Mouse (Mus musculus): ENCODE data around the gene Pafah1b3.
"Not testable (repeated sequence)": the region's sequence is repeated elsewhere in the genome, so short reads cannot be mapped to it uniquely, and the experiment has no call there.

Gene Pafah1b3

DNA sequence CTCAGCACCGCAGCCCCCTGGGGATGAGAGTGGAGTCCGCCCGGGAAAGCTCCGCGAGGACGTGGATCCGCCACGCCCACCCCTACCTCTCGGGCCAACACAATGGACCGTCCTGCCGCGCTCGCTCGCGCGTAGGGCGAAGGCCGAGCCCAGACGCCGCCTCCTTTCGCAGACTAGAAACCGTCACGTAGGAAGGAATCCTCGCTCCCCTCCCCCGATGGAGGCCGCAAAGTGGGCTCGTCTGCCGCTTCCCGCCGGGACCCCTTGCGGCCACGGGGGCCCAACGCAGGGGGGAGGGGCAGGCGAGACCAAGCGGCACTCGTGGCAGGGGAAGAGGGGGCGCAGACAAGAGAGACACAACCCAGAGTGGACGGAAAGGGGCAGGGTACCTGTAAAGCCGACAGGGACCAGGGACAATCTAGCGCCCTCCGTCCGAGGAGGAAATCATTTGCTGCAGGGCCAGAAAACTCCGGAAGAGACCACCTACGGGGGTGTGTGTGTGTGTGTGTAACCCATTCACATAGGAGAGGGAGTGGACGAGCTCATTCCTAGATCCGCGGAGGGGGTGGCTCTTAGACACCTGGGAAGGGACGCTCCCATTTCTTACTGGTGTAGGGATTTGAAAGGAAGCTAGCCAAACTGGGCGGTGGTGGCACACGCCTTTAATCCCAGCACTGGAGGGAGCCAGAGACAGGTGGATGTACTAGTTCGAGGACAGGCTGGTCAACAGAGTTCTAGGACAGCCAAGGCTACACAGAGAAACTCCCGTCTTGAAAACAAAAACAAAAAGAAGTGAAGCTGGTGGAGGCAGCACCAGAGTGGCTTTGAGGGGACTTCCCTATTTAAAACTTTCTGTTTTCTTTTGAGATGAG, at the start of gene Pafah1b3:
Gene Pafah1b3, minus strand, starts transcription at position 533 of the 872 bp plus-strand sequence.
- peak; percentile 74 for DNase-seq (ENCODE audit: low read depth, low spot score)

DNA sequence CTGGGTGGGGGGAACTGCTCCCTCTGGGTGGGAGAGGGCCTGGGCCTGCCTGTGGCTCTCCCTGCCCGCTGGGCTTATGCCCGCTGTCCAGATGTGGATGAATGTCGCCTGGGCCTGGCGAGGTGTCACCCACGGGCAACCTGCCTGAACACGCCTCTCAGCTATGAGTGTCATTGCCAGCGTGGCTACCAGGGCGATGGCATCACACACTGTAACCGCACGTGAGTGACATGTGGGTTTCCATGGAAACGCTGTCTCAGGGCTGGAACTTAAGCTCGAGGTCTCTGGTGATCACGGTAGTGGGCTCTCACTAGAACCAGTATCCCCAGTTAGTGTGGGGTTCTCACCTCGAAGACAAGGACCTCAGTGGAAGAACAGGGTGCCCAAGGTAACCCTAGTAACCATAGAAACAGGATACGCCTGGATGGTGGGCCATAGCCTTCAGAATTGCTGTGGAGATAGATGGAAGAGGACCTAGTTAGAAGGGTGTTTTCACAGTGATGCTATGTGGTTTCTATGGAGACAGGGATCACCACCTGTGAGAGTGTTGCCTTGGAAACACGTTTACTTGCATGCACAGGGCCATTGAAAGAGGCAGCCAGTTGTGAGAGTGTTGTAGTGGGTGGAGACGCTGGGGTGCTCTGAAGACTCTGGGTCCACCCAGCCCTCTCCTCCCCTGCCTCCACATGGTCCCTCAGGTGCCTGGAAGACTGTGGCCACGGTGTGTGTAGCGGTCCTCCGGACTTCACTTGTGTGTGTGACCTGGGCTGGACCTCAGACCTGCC, 43.4 kb upstream of the Pafah1b3 start:
- DNase-seq (ENCODE audit: low read depth, low spot score): no peak

DNA sequence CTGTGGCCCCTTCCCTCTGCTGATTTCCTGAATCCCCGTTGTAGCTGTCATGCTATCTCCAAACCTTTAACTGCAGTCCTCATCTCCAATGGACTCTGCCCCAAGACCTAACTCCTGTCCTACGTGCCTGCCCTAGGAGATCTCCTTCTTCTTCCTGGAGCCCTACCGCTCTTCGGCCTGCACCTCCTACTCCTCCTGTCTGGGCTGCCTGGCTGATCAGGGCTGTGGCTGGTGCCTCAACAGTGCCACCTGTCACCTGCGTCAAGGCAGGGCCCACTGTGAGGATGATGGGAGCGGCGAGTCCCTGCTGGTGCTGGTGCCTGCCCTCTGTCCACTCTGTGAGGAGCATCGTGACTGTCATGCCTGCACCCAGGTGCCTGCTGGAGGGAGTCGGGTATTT, 41.5 kb upstream of the Pafah1b3 start:
- no peak for DNase-seq (ENCODE audit: low read depth, low spot score)

DNA sequence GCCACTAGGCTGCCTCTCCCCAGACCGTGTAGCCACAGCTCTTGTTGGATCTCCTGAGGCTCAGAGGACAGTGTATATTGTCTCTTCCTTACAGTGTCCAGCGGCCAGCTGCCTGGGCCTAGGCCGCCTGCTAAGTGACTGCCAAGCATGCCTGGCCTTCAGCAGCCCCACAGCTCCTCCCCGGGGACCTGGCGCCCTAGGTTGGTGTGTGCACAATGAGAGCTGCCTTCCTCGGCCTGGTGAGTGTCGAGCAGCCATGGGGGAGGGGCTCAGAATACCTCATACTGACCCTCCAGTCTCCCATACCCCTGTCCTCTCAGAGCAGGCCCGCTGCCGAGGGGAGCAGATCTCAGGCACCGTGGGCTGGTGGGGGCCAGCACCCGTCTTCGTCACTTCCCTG, 36.7 kb upstream of the Pafah1b3 start:
- DNase-seq (ENCODE audit: low read depth, low spot score): no peak

DNA sequence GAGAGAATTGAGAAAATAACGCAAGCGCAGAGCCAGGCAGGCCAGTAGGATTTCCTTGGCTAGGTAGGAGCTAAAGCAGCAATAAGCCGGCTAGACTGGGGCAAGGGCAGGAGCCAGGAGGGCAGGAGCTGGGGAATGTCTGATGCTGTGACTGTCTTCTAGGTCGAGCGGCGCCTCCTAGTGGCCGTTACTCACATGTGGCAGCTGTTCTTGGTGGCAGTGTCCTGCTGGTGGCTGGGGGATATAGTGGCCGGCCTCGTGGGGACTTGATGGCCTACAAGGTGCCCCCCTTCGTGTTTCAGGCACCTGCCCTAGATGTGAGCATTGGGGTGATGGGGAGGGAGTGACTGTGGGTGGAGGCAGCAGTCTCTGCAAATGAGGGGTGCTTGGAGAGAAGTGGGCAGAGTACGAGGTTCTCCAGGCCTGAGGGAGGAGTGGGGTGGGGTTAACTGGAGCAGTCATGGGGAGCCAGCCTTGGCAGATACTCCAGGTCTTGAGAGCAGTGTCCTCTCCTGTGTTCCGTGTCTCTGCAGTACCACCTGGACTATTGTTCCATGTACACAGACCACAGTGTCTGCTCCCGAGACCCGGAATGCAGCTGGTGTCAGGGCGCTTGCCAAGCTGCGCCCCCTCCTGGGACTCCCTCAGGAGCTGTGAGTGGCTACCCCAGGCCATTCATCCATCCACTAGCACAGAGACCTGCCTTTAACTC, 36.0 kb upstream of the Pafah1b3 start:
- peak; percentile 88 for DNase-seq (ENCODE audit: low read depth, low spot score)

DNA sequence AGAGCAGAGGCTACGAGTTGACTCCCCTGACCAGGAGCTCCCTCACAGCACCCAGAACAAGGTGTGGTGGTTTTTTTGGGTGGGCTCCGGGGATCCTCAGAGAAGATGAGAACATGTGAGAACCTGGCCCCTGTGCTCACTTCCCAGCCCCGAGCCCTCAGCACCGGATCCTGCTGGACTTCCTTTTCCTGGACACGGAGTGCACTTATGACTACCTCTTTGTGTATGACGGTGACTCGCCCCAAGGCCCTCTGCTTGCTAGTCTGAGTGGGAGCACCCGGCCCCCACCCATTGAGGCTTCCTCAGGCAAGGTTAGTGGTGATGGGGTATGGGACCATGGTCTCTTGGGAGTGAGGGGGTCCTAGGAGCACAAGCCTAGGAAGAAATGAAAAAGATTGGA, 28.4 kb upstream of the Pafah1b3 start:
- no peak for DNase-seq (ENCODE audit: low read depth, low spot score)

DNA sequence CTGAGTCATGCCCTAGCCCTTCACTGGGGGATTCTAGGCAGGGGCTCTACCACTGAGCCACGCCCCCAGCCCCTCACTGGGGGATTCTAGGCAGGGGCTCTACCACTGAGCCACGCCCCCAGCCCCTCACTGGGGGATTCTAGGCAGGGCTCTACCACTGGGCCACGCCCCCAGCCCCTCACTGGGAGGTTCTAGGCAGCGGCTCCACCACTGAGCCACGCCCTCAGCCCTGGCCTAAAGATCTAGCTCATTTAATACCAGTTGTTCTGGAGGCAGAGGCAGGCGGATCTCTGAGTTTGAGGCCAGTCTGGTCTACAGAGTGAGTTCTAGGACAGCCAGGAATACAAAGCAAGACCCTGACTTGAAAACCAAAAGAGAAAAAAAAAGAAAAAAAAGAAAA, 27.6 kb upstream of the Pafah1b3 start:
- DNase-seq (ENCODE audit: low read depth, low spot score): not testable (repeated sequence)

DNA sequence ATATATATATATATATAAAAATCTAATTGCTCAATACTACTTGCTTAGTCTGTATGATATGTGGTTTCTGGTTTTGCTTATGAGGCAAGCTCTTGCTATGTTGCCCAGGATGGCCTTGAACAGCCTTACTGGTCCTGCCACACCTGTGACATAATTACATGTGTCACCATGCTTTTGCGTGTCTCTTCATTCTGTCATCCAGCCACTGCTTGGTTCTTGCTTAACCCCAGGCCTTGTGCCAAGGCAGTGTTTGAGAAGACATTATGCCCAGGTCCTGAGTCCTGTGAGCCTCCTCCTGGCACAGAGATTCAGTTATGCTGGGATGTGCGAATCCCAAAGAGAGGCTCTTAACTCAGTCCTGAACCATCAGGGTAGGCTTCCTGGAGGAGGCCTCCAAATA, 25.4 kb upstream of the Pafah1b3 start:
- no peak for DNase-seq (ENCODE audit: low read depth, low spot score)

DNA sequence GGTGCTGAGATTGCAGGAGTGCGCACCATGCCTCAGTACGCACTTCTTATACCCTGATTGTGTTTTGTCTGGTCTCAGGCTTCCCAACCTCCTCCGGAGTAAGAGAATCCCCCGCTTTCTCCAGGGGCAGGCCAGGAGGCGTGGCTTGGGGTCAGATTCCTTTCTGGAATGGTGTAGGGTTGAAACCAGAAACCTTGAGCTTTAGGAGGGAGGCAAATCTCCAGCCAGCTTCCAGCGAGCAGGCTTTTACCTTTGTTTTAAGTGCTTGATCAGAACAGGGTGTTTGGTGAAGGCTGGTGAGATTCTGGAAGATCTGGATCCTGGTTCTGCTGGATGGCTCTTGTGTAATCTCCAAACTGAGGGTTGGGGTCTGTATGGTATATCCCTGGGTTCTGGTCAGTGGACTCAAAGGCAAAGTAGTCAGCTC, 24.3 kb upstream of the Pafah1b3 start:
- DNase-seq (ENCODE audit: low read depth, low spot score): no peak

DNA sequence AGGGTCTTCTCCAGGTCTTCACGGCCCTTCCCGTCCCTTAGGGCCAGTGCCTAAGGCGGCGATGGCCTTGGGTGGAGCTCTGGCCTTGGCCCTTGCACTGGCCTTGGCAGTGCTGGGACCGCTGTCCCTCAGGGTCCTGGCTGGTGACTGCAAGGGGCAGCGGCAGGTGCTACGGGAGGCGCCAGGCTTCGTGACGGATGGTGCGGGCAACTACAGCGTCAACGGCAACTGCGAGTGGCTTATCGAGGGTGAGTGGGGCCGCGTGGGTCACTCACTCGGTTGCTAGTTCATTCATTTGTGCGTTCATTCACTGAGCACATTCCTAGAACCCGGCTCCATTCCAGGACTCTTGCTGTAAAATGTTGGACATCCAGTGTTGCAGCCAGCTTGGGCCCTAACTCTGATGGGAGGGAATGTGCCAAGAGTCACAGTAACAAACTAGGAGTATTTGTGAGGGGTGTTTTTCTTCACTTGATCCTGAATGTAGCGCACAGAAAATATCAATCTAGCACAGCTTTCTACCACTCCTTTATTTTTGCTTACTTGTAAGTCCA, 19.7 kb upstream of the Pafah1b3 start:
- no peak for DNase-seq (ENCODE audit: low read depth, low spot score)

DNA sequence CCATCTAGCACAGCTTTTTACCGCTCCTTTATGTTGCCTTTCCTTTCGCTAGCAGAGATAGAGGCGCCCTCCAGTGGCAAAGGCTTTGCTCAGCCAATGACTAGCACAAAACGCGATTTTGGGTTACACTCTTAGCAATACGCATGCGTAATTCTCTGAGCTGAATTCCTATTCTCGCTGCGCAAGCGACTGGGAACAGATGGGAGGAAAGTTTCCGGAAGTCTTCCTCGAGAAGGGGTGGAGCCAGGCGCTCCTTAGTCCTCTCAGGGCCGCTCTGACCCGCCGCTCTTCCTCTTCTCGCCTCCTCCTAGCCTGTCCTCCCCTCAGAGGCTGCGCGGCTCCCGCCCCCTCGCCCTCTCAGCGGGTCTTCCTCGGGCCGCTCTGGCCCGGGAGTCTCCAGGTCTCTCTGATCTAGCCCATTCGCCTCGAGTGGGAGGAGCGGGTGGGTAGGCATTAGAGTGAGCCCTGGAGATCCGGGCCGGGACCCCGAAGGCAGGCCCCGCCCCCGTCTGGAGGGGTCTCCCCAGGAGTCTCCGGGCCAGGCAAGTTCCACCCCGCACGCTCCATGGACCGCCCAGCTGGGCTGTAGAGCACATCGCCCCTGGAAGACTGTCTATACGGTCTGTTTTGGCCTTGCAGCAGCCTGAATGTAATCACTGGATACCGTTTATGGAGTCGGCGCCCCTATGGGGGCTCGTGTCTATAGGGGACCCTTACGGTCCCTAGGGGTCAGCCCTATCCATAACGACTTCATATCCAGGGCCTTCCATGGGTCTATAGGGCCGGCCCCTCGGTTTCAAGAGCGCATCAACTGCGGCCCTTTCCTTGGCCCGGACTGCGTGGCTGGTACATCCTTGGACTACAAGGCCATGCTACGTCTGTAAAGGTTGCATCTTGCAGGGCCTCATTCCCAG, 19.0 kb upstream of the Pafah1b3 start, which contains the start of gene Megf8:
Gene Megf8, plus strand, starts transcription at position 633 of the 914 bp plus-strand sequence.
- DNase-seq (ENCODE audit: low read depth, low spot score): peak; percentile 94

DNA sequence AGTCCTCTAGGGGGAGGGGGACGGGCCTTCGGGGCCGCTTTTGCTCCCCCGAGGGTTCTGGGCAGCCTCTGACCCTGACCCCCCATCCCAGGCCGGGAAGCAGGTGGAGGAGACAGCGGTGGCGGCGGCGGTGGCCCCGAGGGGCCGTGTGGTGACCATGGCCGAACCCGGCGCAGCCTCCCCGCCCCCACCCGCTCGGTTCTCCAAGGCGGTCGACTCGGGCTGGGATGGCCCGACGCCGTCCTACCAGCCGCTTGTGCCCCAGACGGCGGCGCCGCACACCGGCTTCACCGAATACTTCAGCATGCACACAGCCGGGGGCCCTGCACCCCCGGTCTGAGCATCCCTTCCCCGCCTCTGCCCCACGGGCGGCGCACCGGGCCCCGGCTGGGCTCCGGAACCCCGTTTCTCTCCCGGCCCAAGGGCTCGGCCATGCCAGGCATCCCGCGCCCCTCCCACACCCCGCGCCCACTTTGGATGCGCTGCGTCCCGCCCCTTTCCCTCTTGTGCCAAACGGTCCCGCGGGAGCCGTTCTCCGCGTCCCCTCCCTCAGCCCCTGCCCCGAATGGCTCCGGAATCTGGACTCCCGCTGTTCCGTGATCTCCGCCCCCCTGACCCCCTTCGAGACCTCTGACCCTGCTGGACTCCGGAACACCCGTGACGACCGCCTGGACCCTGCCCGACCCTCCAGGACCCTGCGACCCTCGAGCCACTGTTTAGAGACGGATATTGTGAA, 17.7 kb upstream of the Pafah1b3 start:
- peak; percentile 39 for DNase-seq (ENCODE audit: low read depth, low spot score)

DNA sequence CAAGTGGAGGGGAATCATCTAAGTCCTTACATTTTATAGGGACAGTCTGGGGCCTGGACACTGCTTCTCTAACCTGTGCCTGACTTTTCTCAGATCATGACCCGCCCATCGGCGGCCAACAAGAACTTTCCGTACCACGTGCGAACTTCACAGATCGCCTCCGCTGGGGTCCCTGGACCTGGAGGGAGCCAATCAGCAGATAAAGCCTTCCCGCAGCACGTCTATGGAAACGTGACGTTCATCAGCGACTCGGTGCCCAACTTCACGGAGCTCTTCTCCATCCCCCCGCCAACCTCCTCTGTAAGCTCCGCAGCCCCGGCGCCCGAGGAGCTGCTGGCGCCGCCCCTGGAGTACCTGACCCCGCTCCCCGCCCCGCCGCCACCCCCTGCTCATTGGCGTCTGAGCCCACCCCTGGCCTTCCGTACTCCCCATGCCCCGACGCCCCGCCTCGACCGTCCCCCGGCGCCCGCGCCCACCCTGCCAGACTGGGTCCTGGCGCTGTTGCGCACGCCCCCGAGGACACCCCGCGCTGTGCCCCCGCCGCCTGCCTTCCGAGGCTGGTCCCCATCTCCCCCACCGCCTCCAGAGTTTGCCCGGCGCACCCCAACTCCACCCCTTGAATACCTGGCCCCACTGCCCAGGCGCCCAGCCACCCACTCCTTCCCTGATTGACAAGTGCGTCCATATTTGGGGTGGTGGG, 17.0 kb upstream of the Pafah1b3 start:
- DNase-seq (ENCODE audit: low read depth, low spot score): peak; percentile 37

DNA sequence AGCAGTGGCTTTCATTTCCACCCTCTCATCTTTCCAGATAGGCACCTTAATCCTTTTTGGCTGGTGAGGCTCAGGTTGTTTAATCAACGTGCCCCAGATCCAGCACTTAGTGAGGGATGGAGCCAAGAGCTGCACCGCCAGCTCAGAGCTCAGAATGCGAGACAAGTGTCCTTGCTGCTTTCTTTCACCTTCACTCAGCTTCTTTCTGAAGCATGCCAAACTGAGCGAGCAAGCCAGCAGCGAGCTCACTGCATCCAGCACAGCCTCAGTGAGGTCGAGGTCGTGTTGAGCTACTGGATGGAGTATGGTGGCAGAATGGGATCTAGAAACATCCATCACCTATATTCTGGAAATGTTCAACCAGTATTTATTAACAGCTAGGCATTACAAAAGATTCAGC, 15.5 kb upstream of the Pafah1b3 start:
- DNase-seq (ENCODE audit: low read depth, low spot score): no peak

DNA sequence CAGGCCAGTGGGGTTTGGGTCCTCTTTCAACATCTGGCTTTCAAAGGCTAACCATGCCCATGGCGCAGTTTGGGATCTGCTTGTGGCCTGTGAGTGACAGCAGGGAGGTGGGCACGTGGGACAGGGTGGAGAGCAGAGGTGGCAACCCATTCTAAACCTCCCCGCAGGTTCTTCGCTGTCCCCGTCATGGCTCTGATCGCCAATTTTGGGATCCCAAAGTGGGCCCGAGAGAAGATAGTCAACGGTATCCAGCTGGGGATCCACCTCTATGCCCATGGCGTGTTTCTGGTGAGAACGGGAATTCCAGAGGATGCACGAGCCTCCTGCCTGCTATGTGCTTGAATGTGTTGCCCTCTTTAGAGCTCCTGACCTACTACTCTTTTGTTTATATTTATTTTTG, 13.4 kb upstream of the Pafah1b3 start:
- no peak for DNase-seq (ENCODE audit: low read depth, low spot score)

DNA sequence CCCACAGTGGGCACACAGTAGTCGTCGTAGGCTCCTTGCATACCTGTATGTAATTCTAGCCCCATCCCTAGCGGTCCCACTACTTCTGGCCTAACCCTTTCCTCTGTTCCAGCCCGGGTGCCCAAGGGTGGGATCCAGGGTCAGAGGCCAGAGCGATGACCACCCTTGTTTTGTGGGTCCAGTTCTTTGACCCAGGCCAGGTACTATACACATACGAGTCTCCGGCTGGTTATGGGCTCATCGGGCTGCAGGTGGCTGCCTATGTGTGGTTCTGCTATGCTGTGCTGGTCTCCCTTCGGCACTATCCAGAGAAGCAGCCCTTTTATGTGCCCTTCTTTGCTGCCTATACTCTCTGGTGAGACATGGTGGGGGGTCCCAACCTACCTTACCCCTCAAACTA, 11.6 kb upstream of the Pafah1b3 start:
- DNase-seq (ENCODE audit: low read depth, low spot score): no peak

DNA sequence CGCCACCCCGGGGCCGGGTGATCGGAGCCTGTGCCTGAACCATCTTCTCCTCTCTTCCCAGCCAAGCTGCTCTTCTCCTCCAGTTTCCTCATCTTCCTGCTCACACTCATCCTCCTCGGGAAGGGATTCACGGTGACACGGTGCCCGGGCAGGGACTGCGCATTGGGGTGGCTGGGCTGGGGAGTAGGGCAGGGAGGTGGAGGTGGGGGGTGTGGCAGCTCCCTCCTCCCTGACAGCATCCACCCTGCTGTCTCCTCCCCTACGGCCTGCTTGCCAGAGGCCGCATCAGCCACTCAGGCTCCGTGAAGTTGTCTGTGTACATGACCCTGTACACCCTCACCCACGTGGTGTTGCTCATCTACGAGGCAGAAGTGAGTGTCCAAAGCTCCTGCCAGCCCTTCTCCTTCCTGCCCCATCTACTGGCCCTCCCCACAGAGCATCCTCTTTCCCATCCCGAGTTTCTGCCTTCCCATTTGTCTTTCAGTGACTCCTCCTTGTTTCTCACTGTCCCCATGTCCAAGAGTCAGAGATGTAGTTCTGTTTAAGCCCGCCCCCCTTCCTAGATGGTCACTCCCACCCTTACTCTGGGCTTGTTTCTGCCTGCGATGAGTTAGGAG, 11.0 kb upstream of the Pafah1b3 start:
- DNase-seq (ENCODE audit: low read depth, low spot score): no peak

DNA sequence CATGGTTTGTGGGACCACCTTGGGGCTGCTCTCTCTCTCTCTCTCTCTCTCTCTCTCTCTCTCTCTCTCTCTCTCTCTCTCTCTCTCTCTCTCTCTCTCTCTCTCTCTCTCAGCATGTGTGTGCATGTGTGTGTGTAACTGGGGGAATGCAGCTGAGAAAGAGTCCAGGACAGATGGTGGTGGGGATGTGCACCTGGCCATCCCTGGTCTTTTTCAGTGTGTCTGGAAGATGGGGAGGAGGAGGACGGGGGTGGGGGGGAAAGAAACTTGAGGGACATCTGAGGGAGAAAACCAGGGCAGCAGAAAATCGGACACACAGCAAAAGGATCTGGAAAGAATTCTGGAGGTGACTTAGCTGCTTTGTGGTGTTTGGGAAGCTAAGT, 8.8 kb upstream of the Pafah1b3 start:
- DNase-seq (ENCODE audit: low read depth, low spot score): no peak

Measured in CD4-positive, CD25-positive, alpha-beta regulatory T cell, adult 2 months (primary cell).